Mouse (Mus musculus) heart, embryonic 14.5 days (tissue): ENCODE data around the gene Slc12a7. TPM values are rescaled to one million over a fixed set of nuclear protein-coding genes. Genes with fewer than 3 reads are reported as not detected.

Experiments used
- ATAC-seq: fragments of 200-750 bp; cut with Nextera tagmentation; 2 replicates; pipeline ENCODE4 v1.8.0; 2017; ENCODE audit warnings: low read depth, moderate TSS enrichment; ENCODE audit not compliant: insufficient number of reproducible peaks, insufficient read depth, low FRiP score
- H3K27ac ChIP-seq, 2 experiments: fragments of 200-500 bp in 1 of 2; fragments of 300-500 bp in 1 of 2; sonication (generic) in 1 of 2; replicated peaks in 1 of 2; 2 replicates each; pipeline ENCODE4 v1.5.1; 2012 to 2014; ENCODE audit warnings: low read depth in 2 of 2, low read length in 2 of 2, control low read depth in 1 of 2, mild to moderate bottlenecking in 1 of 2, mixed read lengths in 1 of 2; ENCODE audit not compliant: control insufficient read depth in 1 of 2, insufficient read depth in 1 of 2
- H3K27me3 ChIP-seq: fragments of 300-500 bp; sonication (generic); 2 replicates; pipeline ENCODE4 v1.6.1; 2014; ENCODE audit warnings: mild to moderate bottlenecking, low read length, control low read depth; ENCODE audit not compliant: control insufficient read depth, insufficient read depth
- H3K36me3 ChIP-seq: fragments of 300-500 bp; sonication (generic); 2 replicates; pipeline ENCODE4 v1.6.1; 2014; ENCODE audit warnings: mild to moderate bottlenecking, control low read depth, low read length, mixed read lengths; ENCODE audit not compliant: control insufficient read depth, insufficient read depth
- H3K4me1 ChIP-seq, 2 experiments: fragments of 200-500 bp in 1 of 2; fragments of 300-500 bp in 1 of 2; sonication (generic) in 1 of 2; 2 replicates each; pipeline ENCODE4 v1.6.1; 2012 to 2014; ENCODE audit warnings: low read length in 2 of 2, control low read depth in 1 of 2, mixed read lengths in 1 of 2; ENCODE audit not compliant: control insufficient read depth in 2 of 2, insufficient read depth in 2 of 2
- H3K4me2 ChIP-seq: fragments of 300-500 bp; sonication (generic); 2 replicates; pipeline ENCODE4 v1.6.1; 2014; ENCODE audit warnings: mild to moderate bottlenecking, low read length
- H3K4me3 ChIP-seq, 2 experiments: fragments of 200-500 bp in 1 of 2; fragments of 300-500 bp in 1 of 2; sonication (generic) in 1 of 2; 2 replicates each; pipeline ENCODE4 v1.5.1; 2012 to 2014; ENCODE audit warnings: low read length in 2 of 2, mild to moderate bottlenecking in 2 of 2, control low read depth in 1 of 2, low read depth in 1 of 2, moderate library complexity in 1 of 2; ENCODE audit not compliant: control insufficient read depth in 1 of 2, insufficient read depth in 1 of 2
- H3K9ac ChIP-seq: fragments of 300-500 bp; sonication (generic); 2 replicates; pipeline ENCODE4 v1.6.1; 2014; ENCODE audit warnings: mild to moderate bottlenecking, low read length
- H3K9me3 ChIP-seq: fragments of 300-500 bp; sonication (generic); 2 replicates; pipeline ENCODE4 v1.6.1; 2016; ENCODE audit warnings: low read length, control low read depth; ENCODE audit not compliant: control insufficient read depth
- WGBS: fragments of 180-500 bp; shearing (Covaris S2); extraction: QIAGEN DNeasy Blood & Tissue Kit; methylation state at CpG from one replicate; pipeline ENCODE4 v1.1.7; 2014; 5-methylcytosine and 5-hydroxymethylcytosine counted together
- polyA plus RNA-seq: library from polyadenylated mRNA; unstranded; fragments of >200 nt; fragmentation: Nextera tagmentation; extraction: Ambion mirVana; gene quantifications from 2 replicates; pipeline ENCODE4 v1.2.1, GENCODE M21; 2014

Slc12a7 gene
- polyA plus RNA-seq, 1 experiment from 2014 or later, result 39.4 TPM

DNA sequence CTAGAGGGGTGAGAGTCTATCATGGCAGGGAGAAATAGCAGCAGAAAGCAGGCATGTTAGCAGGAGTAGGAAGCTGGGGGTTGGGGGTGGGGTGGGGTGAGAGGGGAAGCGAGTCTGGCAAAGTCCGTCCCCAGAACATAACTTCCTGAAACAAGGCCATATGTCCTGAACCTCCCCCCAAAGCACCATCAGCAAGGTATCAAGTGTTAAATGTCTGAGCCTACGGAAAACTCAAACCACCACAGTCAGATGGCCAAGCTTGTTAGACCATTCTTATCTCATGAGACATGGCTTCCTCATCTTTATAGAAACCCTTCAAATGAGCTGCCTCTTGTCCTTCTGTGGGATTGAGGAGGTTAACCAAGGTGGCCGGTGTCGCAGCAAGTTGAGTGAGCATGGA lies 60.3 kb downstream of the Slc12a7 start:
- no peak for ATAC-seq
- no peak overlapping the region for H3K4me2 ChIP-seq
- H3K4me1 ChIP-seq, result no peaks in the 10 kb centered on the region
- no peak overlapping the region for H3K4me3 ChIP-seq
- H3K9me3 ChIP-seq, result no peaks in the 10 kb centered on the region
- H3K36me3 ChIP-seq, result peaks cover 99% of the 10 kb centered on the region
- WGBS, result 80% methylated on average over 5 of the region's 5 CpGs
- no peak overlapping the region for H3K9ac ChIP-seq
- no peaks in the 10 kb centered on the region for H3K27me3 ChIP-seq
- no peak overlapping the region for H3K27ac ChIP-seq

- no peak overlapping the region for H3K27ac ChIP-seq
- peaks cover 90% of the 10 kb centered on the region for H3K36me3 ChIP-seq
- 80% methylated on average over 5 of the region's 5 CpGs for WGBS
- no peak for ATAC-seq
- no peak overlapping the region for H3K4me3 ChIP-seq
- H3K9me3 ChIP-seq, result no peaks in the 10 kb centered on the region
- no peaks in the 10 kb centered on the region for H3K27me3 ChIP-seq
- H3K9ac ChIP-seq, result no peak overlapping the region
- H3K4me2 ChIP-seq, result no peak overlapping the region
- H3K4me1 ChIP-seq, result peaks cover 4 to 15% of the 10 kb centered on the region in 2 experiments
Measured at GRCm38 (mm10) chr13:73799110-73799509, 66.2 kb downstream of the Slc12a7 start.

- H3K27ac ChIP-seq, result peak overlapping the region; percentile 97 to 98
- 33% methylated on average over 8 of the region's 8 CpGs for WGBS
- H3K27me3 ChIP-seq, result no peaks in the 10 kb centered on the region
- no peak overlapping the region for H3K4me3 ChIP-seq
- peaks cover 83% of the 10 kb centered on the region for H3K36me3 ChIP-seq
- ATAC-seq, result peak; percentile 91
- H3K9ac ChIP-seq, result peak overlapping the region; percentile 65; the same call in 1 of the 2 replicates
- peaks cover 13 to 26% of the 10 kb centered on the region in 2 experiments for H3K4me1 ChIP-seq
- 0 out of 2 replicates have a peak overlapping the region, but pooled peaks have one; percentile 30 for H3K4me2 ChIP-seq
- H3K9me3 ChIP-seq, result no peaks in the 10 kb centered on the region
Measured at GRCm38 (mm10) chr13:73803450-73804178, 70.7 kb downstream of the Slc12a7 start.

- Histone ChIP-seq H3K4me3 (no peak overlapping the region), H3K27me3 (no peaks in the 10 kb centered on the region), H3K36me3 (peaks cover 83% of the 10 kb centered on the region), H3K4me1 (peaks cover 13 to 24% of the 10 kb centered on the region in 2 experiments), H3K27ac (peak overlapping the region; percentile 97 to 98), H3K4me2 (no peak overlapping the region), H3K9ac (no peak overlapping the region), H3K9me3 (no peaks in the 10 kb centered on the region)
- 90% methylated on average over 5 of the region's 5 CpGs for WGBS
- no peak for ATAC-seq
Measured at GRCm38 (mm10) chr13:73804914-73805313, 72.0 kb downstream of the Slc12a7 start.

GRCm38 (mm10) chr13:73812936-73813335 lies 80.0 kb downstream of the Slc12a7 start:
- H3K9ac ChIP-seq, result no peak overlapping the region
- peaks cover 87% of the 10 kb centered on the region for H3K36me3 ChIP-seq
- no peak overlapping the region for H3K4me2 ChIP-seq
- 90% methylated on average over 3 of the region's 3 CpGs for WGBS
- H3K4me3 ChIP-seq, result no peak overlapping the region
- ATAC-seq, result no peak
- H3K27me3 ChIP-seq, result no peaks in the 10 kb centered on the region
- H3K4me1 ChIP-seq, result 0 out of 4 replicates have a peak, but pooled peaks cover 0 to 3% of the 10 kb centered on the region in 2 experiments
- no peak overlapping the region for H3K27ac ChIP-seq
- H3K9me3 ChIP-seq, result no peaks in the 10 kb centered on the region

- ATAC-seq, result no peak
- H3K4me1 ChIP-seq, result 0 out of 4 replicates have a peak, but pooled peaks cover 0 to 3% of the 10 kb centered on the region in 2 experiments
- 88% methylated on average over 7 of the region's 7 CpGs for WGBS
- no peaks in the 10 kb centered on the region for H3K27me3 ChIP-seq
- H3K9ac ChIP-seq, result no peak overlapping the region
- peaks cover 81% of the 10 kb centered on the region for H3K36me3 ChIP-seq
- no peak overlapping the region for H3K27ac ChIP-seq
- H3K9me3 ChIP-seq, result no peaks in the 10 kb centered on the region
- no peak overlapping the region for H3K4me3 ChIP-seq
- H3K4me2 ChIP-seq, result no peak overlapping the region
Measured at GRCm38 (mm10) chr13:73814181-73814580, 81.3 kb downstream of the Slc12a7 start.

DNA sequence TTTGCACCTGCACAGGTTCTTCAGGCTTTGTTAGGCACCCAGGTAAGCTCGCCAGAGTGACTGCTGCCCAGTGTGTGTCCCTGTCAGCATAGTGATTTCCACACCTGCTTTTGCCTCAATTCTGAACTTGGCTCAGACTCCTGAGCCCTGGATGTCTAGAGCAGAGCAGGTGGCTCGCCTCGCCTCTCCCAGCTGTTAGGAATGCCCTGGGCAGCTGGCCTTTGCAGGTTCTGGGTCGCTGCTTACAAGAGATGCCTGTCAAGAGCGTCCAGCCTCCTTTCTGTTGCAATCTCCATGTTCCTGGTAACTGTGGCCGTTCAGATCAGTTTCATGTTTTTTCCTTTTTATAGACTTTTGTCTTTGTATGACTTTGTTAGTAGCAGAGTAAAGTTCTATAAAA lies 83.4 kb downstream of the Slc12a7 start:
- H3K4me3 ChIP-seq, result no peak overlapping the region
- no peak overlapping the region for H3K9ac ChIP-seq
- ATAC-seq, result no peak
- 83% methylated on average over 6 of the region's 6 CpGs for WGBS
- H3K27me3 ChIP-seq, result no peaks in the 10 kb centered on the region
- no peak overlapping the region for H3K4me2 ChIP-seq
- H3K4me1 ChIP-seq, result 0 out of 4 replicates have a peak, but pooled peaks cover 0 to 3% of the 10 kb centered on the region in 2 experiments
- peaks cover 59% of the 10 kb centered on the region for H3K36me3 ChIP-seq
- H3K27ac ChIP-seq, result no peak overlapping the region
- H3K9me3 ChIP-seq, result no peaks in the 10 kb centered on the region
